ENCODE assay signal across 8 mouse cellular contexts in genomic region chr9:57708720-57709274, GRCm38 (mm10). TPM values are rescaled to one million over a fixed set of nuclear protein-coding genes. Genes with fewer than 3 reads are reported as not detected.
DNase-seq lines count a peak whose midpoint lies in the region; ATAC-seq and TF ChIP-seq lines count a peak whose summit lies in the region.

No protein-coding gene starts in this region.

- H3K4me1 ChIP-seq in heart, adult 2 months (ENCODE audit: control insufficient read depth, insufficient read depth, low read length), result peaks cover 1% of the 10 kb centered on the region; the same call in 1 of the 2 replicates
- H3K4me1 ChIP-seq in bone marrow, adult 2 months (ENCODE audit: control insufficient read depth, insufficient read depth, low read length), result no peaks in the 10 kb centered on the region
- peaks cover 11% of the 10 kb centered on the region for H3K4me1 ChIP-seq in hindbrain, embryonic 12.5 days
- peaks cover 39% of the 10 kb centered on the region for H3K4me1 ChIP-seq in megakaryocyte, embryonic 14.5 days
- H3K4me1 ChIP-seq in stomach, embryonic 15.5 days, result no peaks in the 10 kb centered on the region

- TF ChIP-seq CTCF in heart, adult 2 months (IDR thresholded peaks at IDR 0.05), result no peak
- no peak for TF ChIP-seq CTCF in bone marrow, adult 2 months (IDR thresholded peaks at IDR 0.05; ENCODE audit: control insufficient read depth, insufficient read depth, low read length)

- H3K9ac ChIP-seq in heart, adult 2 months (ENCODE audit: low read depth, low read length), result peak overlapping the region; percentile 95
- H3K9ac ChIP-seq in hindbrain, embryonic 12.5 days, result peak overlapping the region; percentile 93
- H3K9ac ChIP-seq in stomach, embryonic 15.5 days, result peak overlapping the region; percentile 91

- H3K9me3 ChIP-seq in hindbrain, embryonic 12.5 days (replicated peaks), result no peaks in the 10 kb centered on the region
- no peaks in the 10 kb centered on the region; the same call in 1 of the 2 replicates for H3K9me3 ChIP-seq in megakaryocyte, embryonic 14.5 days
- H3K9me3 ChIP-seq in stomach, embryonic 15.5 days, result peaks cover 4% of the 10 kb centered on the region; the same call in 1 of the 2 replicates

- no peaks in the 10 kb centered on the region; the same call in 1 of the 2 replicates for H3K36me3 ChIP-seq in heart, adult 2 months (ENCODE audit: control insufficient read depth, insufficient read depth, low read length)
- peaks cover 6% of the 10 kb centered on the region for H3K36me3 ChIP-seq in hindbrain, embryonic 12.5 days
- H3K36me3 ChIP-seq in megakaryocyte, embryonic 14.5 days (replicated peaks; ENCODE audit: low read length), result peaks cover 23% of the 10 kb centered on the region
- H3K36me3 ChIP-seq in stomach, embryonic 15.5 days, result 0 out of 2 replicates have a peak, but pooled peaks cover 3% of the 10 kb centered on the region

- H3K79me2 ChIP-seq in heart, adult 2 months (replicated peaks; ENCODE audit: control insufficient read depth, insufficient read depth, low read length), result peaks cover 4% of the 10 kb centered on the region; the same call in 1 of the 2 replicates

- no peaks in the 10 kb centered on the region for H3K27me3 ChIP-seq in heart, adult 2 months (ENCODE audit: control insufficient read depth, insufficient read depth, low read length)
- H3K27me3 ChIP-seq in hindbrain, embryonic 12.5 days, result no peaks in the 10 kb centered on the region
- no peaks in the 10 kb centered on the region for H3K27me3 ChIP-seq in megakaryocyte, embryonic 14.5 days (replicated peaks)
- H3K27me3 ChIP-seq in stomach, embryonic 15.5 days (replicated peaks), result no peaks in the 10 kb centered on the region

- TF ChIP-seq POLR2A in heart, adult 2 months (IDR thresholded peaks at IDR 0.05; ENCODE audit: insufficient read depth, low read depth, low read length), result no peak
- no peak for TF ChIP-seq POLR2A in bone marrow, adult 2 months (IDR thresholded peaks at IDR 0.05; ENCODE audit: borderline replicate concordance, control insufficient read depth, low read depth, low read length)

- TF ChIP-seq EP300 in heart, adult 2 months (IDR thresholded peaks at IDR 0.05; ENCODE audit: insufficient read depth, low read depth, low read length), result no peak

- DNase-seq in heart, adult 2 months, result peak in 1 of 2 experiments; percentile 58
- no peak for DNase-seq in heart, postnatal 25 days (ENCODE audit: low spot score)
- peak; percentile 64 to 65 for DNase-seq in left cerebral cortex, postnatal 25 days (ENCODE audit: low spot score in 2 of 2)

- under 1% methylated on average over 39 of the region's 39 CpGs for WGBS in heart, adult 2 months
- 1% methylated on average over 39 of the region's 39 CpGs for WGBS in bone marrow, adult 2 months
- WGBS in hindbrain, embryonic 12.5 days, result 4% methylated on average over 35 of the region's 39 CpGs
- 2% methylated on average over 38 of the region's 39 CpGs for WGBS in stomach, embryonic 15.5 days

- peak overlapping the region; percentile 90 for H3K27ac ChIP-seq in heart, adult 2 months
- H3K27ac ChIP-seq in bone marrow, adult 2 months (ENCODE audit: control insufficient read depth, insufficient read depth, low read depth, low read length, poor library complexity), result peak overlapping the region; percentile 71
- H3K27ac ChIP-seq in hindbrain, embryonic 12.5 days, result peak overlapping the region; percentile 83
- H3K27ac ChIP-seq in stomach, embryonic 15.5 days, result peak overlapping the region; percentile 82

- H3K4me2 ChIP-seq in hindbrain, embryonic 12.5 days (replicated peaks), result peak overlapping the region; percentile 63
- peak overlapping the region; percentile 76 for H3K4me2 ChIP-seq in stomach, embryonic 15.5 days

- ATAC-seq in erythroid progenitor cell, adult 5-6 weeks (replicated peaks; ENCODE audit: low FRiP score, poor library complexity, severe bottlenecking), result peak; percentile 73
- ATAC-seq in hindbrain, embryonic 12.5 days (ENCODE audit: low FRiP score), result peak; percentile 61
- peak; percentile 72 for ATAC-seq in stomach, embryonic 15.5 days (ENCODE audit: insufficient read depth, low FRiP score, low read depth)

- intact Hi-C loops in heart, adult 2 months (cut with DNase I), result loop anchor here (5.0 kb wide), 2 partner anchors 34 to 41 kb away; no protein-coding TSS in a partner anchor
- intact Hi-C loops in heart, postnatal 25 days (cut with DNase I), result loop anchor here (5.0 kb wide), 2 partner anchors 34 to 46 kb away; no protein-coding TSS in a partner anchor
- intact Hi-C loops in left cerebral cortex, postnatal 25 days (cut with DNase I), result no loop called here

- H3K4me3 ChIP-seq in heart, adult 2 months, result peak overlapping the region; percentile 85
- H3K4me3 ChIP-seq in bone marrow, adult 2 months (replicated peaks; ENCODE audit: control insufficient read depth, low read depth, low read length), result peak overlapping the region; percentile 85
- H3K4me3 ChIP-seq in hindbrain, embryonic 12.5 days, result peak overlapping the region; percentile 86
- peak overlapping the region; percentile 99 for H3K4me3 ChIP-seq in megakaryocyte, embryonic 14.5 days (replicated peaks)
- peak overlapping the region; percentile 93 for H3K4me3 ChIP-seq in stomach, embryonic 15.5 days (replicated peaks)

RNA-seq across cellular contexts. Expression of gene Edc3, which starts 0.5 kb away (rescaled TPM):
- 1 to 10 TPM; 5.3 to 5.7 TPM for total RNA-seq in heart, adult 2 months (2021)
- polyA plus RNA-seq in heart, adult 2 months (2012; rRNA removed), result 5.5 and 6.6 TPM in 2 replicates
- 1 to 10 TPM; 4.9 to 7.0 TPM for total RNA-seq in heart, postnatal 25 days (2021)
- polyA plus RNA-seq in bone marrow, adult 2 months (2011; ENCODE audit: insufficient read depth, insufficient read length, low replicate concordance, missing spikeins), result 8.3 and 9.1 TPM in 2 replicates
- total RNA-seq in erythroid progenitor cell, adult 5-6 weeks (2015; ENCODE audit: low replicate concordance), result 5.8 and 7.5 TPM in 2 replicates
- 2.8 and 8.6 TPM in 2 replicates for total RNA-seq in erythroid progenitor cell, adult 5-6 weeks (2017; ENCODE audit: low replicate concordance)
- polyA plus RNA-seq in hindbrain, embryonic 12.5 days (2016; fragmentation: Nextera tagmentation; extraction: Ambion mirVana), result 39.4 and 40.3 TPM in 2 replicates
- total RNA-seq in left cerebral cortex, postnatal 25 days (2021), result 10 to 100 TPM; 12.9 to 13.5 TPM
- 1.1 and 2.8 TPM in 2 replicates for polyA plus RNA-seq in megakaryocyte, embryonic 14.5 days (2012; ENCODE audit: insufficient read depth, low replicate concordance)
- 26.8 and 28.6 TPM in 2 replicates for polyA plus RNA-seq in stomach, embryonic 15.5 days (2015; fragmentation: Nextera tagmentation; extraction: Ambion mirVana)

RNA-seq across cellular contexts. Expression of gene Cyp1a1, which starts 21.1 kb away (rescaled TPM):
- under 1 TPM; 0.09 to 0.13 TPM for total RNA-seq in heart, adult 2 months (2021)
- polyA plus RNA-seq in heart, adult 2 months (2012; rRNA removed), result 0.20 and 0.78 TPM in 2 replicates
- total RNA-seq in heart, postnatal 25 days (2021), result under 1 TPM in 1 of 2 experiments, not detected in 1; 0.08 TPM
- not detected in 2 replicates for polyA plus RNA-seq in bone marrow, adult 2 months (2011; ENCODE audit: insufficient read depth, insufficient read length, low replicate concordance, missing spikeins)
- not detected in 2 replicates for total RNA-seq in erythroid progenitor cell, adult 5-6 weeks (2015; ENCODE audit: low replicate concordance)
- not detected in 2 replicates for total RNA-seq in erythroid progenitor cell, adult 5-6 weeks (2017; ENCODE audit: low replicate concordance)
- 0.12 TPM in 1 of 2 replicates, not detected in the other for polyA plus RNA-seq in hindbrain, embryonic 12.5 days (2016; fragmentation: Nextera tagmentation; extraction: Ambion mirVana)
- total RNA-seq in left cerebral cortex, postnatal 25 days (2021), result under 1 TPM in 1 of 2 experiments, not detected in 1; 0.14 TPM
- polyA plus RNA-seq in megakaryocyte, embryonic 14.5 days (2012; ENCODE audit: insufficient read depth, low replicate concordance), result 1.0 TPM in 1 of 2 replicates, not detected in the other
- polyA plus RNA-seq in stomach, embryonic 15.5 days (2015; fragmentation: Nextera tagmentation; extraction: Ambion mirVana), result 0.05 TPM in 1 of 2 replicates, not detected in the other

RNA-seq across cellular contexts. Expression of gene Cyp1a2, which starts 25.3 kb away (rescaled TPM):
- total RNA-seq in heart, adult 2 months (2021), result not detected
- polyA plus RNA-seq in heart, adult 2 months (2012; rRNA removed), result 1.00 TPM in 1 of 2 replicates, not detected in the other
- total RNA-seq in heart, postnatal 25 days (2021), result not detected
- polyA plus RNA-seq in bone marrow, adult 2 months (2011; ENCODE audit: insufficient read depth, insufficient read length, low replicate concordance, missing spikeins), result 1.5 and 9.3 TPM in 2 replicates
- total RNA-seq in erythroid progenitor cell, adult 5-6 weeks (2015; ENCODE audit: low replicate concordance), result not detected in 2 replicates
- not detected in 2 replicates for total RNA-seq in erythroid progenitor cell, adult 5-6 weeks (2017; ENCODE audit: low replicate concordance)
- polyA plus RNA-seq in hindbrain, embryonic 12.5 days (2016; fragmentation: Nextera tagmentation; extraction: Ambion mirVana), result not detected in 2 replicates
- not detected for total RNA-seq in left cerebral cortex, postnatal 25 days (2021)
- polyA plus RNA-seq in megakaryocyte, embryonic 14.5 days (2012; ENCODE audit: insufficient read depth, low replicate concordance), result not detected in 2 replicates
- not detected in 2 replicates for polyA plus RNA-seq in stomach, embryonic 15.5 days (2015; fragmentation: Nextera tagmentation; extraction: Ambion mirVana)

RNA-seq across cellular contexts. Expression of gene Csk, which starts 55.4 kb away (rescaled TPM):
- total RNA-seq in heart, adult 2 months (2021), result 10 to 100 TPM; 23.3 to 29.7 TPM
- polyA plus RNA-seq in heart, adult 2 months (2012; rRNA removed), result 19.4 and 20.6 TPM in 2 replicates
- 10 to 100 TPM; 23.5 to 27.4 TPM for total RNA-seq in heart, postnatal 25 days (2021)
- polyA plus RNA-seq in bone marrow, adult 2 months (2011; ENCODE audit: insufficient read depth, insufficient read length, low replicate concordance, missing spikeins), result 45.4 and 99.8 TPM in 2 replicates
- 34.6 and 46.1 TPM in 2 replicates for total RNA-seq in erythroid progenitor cell, adult 5-6 weeks (2015; ENCODE audit: low replicate concordance)
- total RNA-seq in erythroid progenitor cell, adult 5-6 weeks (2017; ENCODE audit: low replicate concordance), result 46.2 and 46.5 TPM in 2 replicates
- 38.3 and 41.6 TPM in 2 replicates for polyA plus RNA-seq in hindbrain, embryonic 12.5 days (2016; fragmentation: Nextera tagmentation; extraction: Ambion mirVana)
- 10 to 100 TPM; 35.8 to 37.8 TPM for total RNA-seq in left cerebral cortex, postnatal 25 days (2021)
- polyA plus RNA-seq in megakaryocyte, embryonic 14.5 days (2012; ENCODE audit: insufficient read depth, low replicate concordance), result 400 and 436 TPM in 2 replicates
- 29.6 and 29.8 TPM in 2 replicates for polyA plus RNA-seq in stomach, embryonic 15.5 days (2015; fragmentation: Nextera tagmentation; extraction: Ambion mirVana)

RNA-seq across cellular contexts. Expression of gene Clk3, which starts 56.9 kb away (rescaled TPM):
- 10 to 100 TPM; 27.6 to 33.8 TPM for total RNA-seq in heart, adult 2 months (2021)
- polyA plus RNA-seq in heart, adult 2 months (2012; rRNA removed), result 61.7 and 124 TPM in 2 replicates
- total RNA-seq in heart, postnatal 25 days (2021), result 10 to 100 TPM; 27.6 to 29.2 TPM
- 148 and 149 TPM in 2 replicates for polyA plus RNA-seq in bone marrow, adult 2 months (2011; ENCODE audit: insufficient read depth, insufficient read length, low replicate concordance, missing spikeins)
- total RNA-seq in erythroid progenitor cell, adult 5-6 weeks (2015; ENCODE audit: low replicate concordance), result 237 and 278 TPM in 2 replicates
- total RNA-seq in erythroid progenitor cell, adult 5-6 weeks (2017; ENCODE audit: low replicate concordance), result 247 and 348 TPM in 2 replicates
- polyA plus RNA-seq in hindbrain, embryonic 12.5 days (2016; fragmentation: Nextera tagmentation; extraction: Ambion mirVana), result 81.8 and 82.5 TPM in 2 replicates
- total RNA-seq in left cerebral cortex, postnatal 25 days (2021), result 10 to 100 TPM; 75.3 to 76.6 TPM
- polyA plus RNA-seq in megakaryocyte, embryonic 14.5 days (2012; ENCODE audit: insufficient read depth, low replicate concordance), result 68.1 and 100 TPM in 2 replicates
- 68.3 and 69.6 TPM in 2 replicates for polyA plus RNA-seq in stomach, embryonic 15.5 days (2015; fragmentation: Nextera tagmentation; extraction: Ambion mirVana)
